In genomic region chr7:16913806-16914452, GRCm38 (mm10) we compare ENCODE assay signal across 8 mouse cellular contexts. TPM values are rescaled to one million over a fixed set of nuclear protein-coding genes. Genes with fewer than 3 reads are reported as not detected.
DNase-seq lines count a peak whose midpoint lies in the region; ATAC-seq and TF ChIP-seq lines count a peak whose summit lies in the region.

No protein-coding gene starts in this region.

- TF ChIP-seq CTCF in heart, adult 2 months (IDR thresholded peaks at IDR 0.05): peak; percentile 99

- peak; percentile 74 to 83 for DNase-seq in heart, adult 2 months
- no peak for DNase-seq in heart, postnatal 25 days (ENCODE audit: low spot score)
- peak; percentile 66 for DNase-seq in c-Kit-positive CD71-positive TER-119-positive erythroid progenitor cells, embryonic 14.5 days (ENCODE audit: low spot score)
- DNase-seq in left cerebral cortex, postnatal 10 days (ENCODE audit: extremely low spot score in 1 of 2, low spot score in 2 of 2): peak; percentile 59 to 80
- peak; percentile 71 for DNase-seq in right cerebral cortex, postnatal 4 days

- WGBS in heart, adult 2 months: 33% methylated on average over 10 of the region's 10 CpGs
- 41% methylated on average over 10 of the region's 10 CpGs for WGBS in forebrain, embryonic 12.5 days
- 40% methylated on average over 10 of the region's 10 CpGs for WGBS in hindbrain, embryonic 12.5 days

- H3K4me3 ChIP-seq in heart, adult 2 months: no peak overlapping the region
- no peak overlapping the region for H3K4me3 ChIP-seq in forebrain, embryonic 12.5 days (replicated peaks)
- H3K4me3 ChIP-seq in hindbrain, embryonic 12.5 days: no peak overlapping the region
- H3K4me3 ChIP-seq in megakaryocyte, embryonic 14.5 days (replicated peaks): peak overlapping the region; percentile 62

- no peak overlapping the region for H3K9ac ChIP-seq in heart, adult 2 months (ENCODE audit: low read depth, low read length)
- no peak overlapping the region for H3K9ac ChIP-seq in forebrain, embryonic 12.5 days
- no peak overlapping the region for H3K9ac ChIP-seq in hindbrain, embryonic 12.5 days

- H3K79me2 ChIP-seq in heart, adult 2 months (replicated peaks; ENCODE audit: control insufficient read depth, insufficient read depth, low read length): no peaks in the 10 kb centered on the region

- intact Hi-C loops in heart, adult 2 months (cut with DNase I): loop anchor here (1.0 kb wide), 2 partner anchors 19 to 170 kb away; no protein-coding TSS in a partner anchor
- intact Hi-C loops in heart, postnatal 25 days (cut with DNase I): loop anchor here (2.0 kb wide), 1 partner anchor 41 kb away; no protein-coding TSS in a partner anchor
- intact Hi-C loops in left cerebral cortex, postnatal 10 days (cut with DNase I): loop anchor here (10.0 kb wide), 1 partner anchor 59 kb away; no protein-coding TSS in a partner anchor

- H3K27ac ChIP-seq in heart, adult 2 months: no peak overlapping the region; the same call in 1 of the 2 replicates
- H3K27ac ChIP-seq in forebrain, embryonic 12.5 days: no peak overlapping the region
- H3K27ac ChIP-seq in hindbrain, embryonic 12.5 days: no peak overlapping the region

- H3K36me3 ChIP-seq in heart, adult 2 months (ENCODE audit: control insufficient read depth, insufficient read depth, low read length): no peaks in the 10 kb centered on the region
- H3K36me3 ChIP-seq in forebrain, embryonic 12.5 days (replicated peaks): peaks cover 49% of the 10 kb centered on the region
- H3K36me3 ChIP-seq in hindbrain, embryonic 12.5 days: peaks cover 51% of the 10 kb centered on the region
- H3K36me3 ChIP-seq in megakaryocyte, embryonic 14.5 days (replicated peaks; ENCODE audit: low read length): peaks cover 98% of the 10 kb centered on the region

- peak; percentile 72 for ATAC-seq in forebrain, embryonic 12.5 days (ENCODE audit: low FRiP score)
- peak; percentile 49 for ATAC-seq in hindbrain, embryonic 12.5 days (ENCODE audit: low FRiP score)

- H3K27me3 ChIP-seq in heart, adult 2 months (ENCODE audit: control insufficient read depth, insufficient read depth, low read length): no peaks in the 10 kb centered on the region
- H3K27me3 ChIP-seq in forebrain, embryonic 12.5 days: no peaks in the 10 kb centered on the region
- H3K27me3 ChIP-seq in hindbrain, embryonic 12.5 days: peaks cover 4% of the 10 kb centered on the region; the same call in 1 of the 2 replicates
- no peaks in the 10 kb centered on the region for H3K27me3 ChIP-seq in megakaryocyte, embryonic 14.5 days (replicated peaks)

- H3K4me2 ChIP-seq in forebrain, embryonic 12.5 days: no peak overlapping the region
- no peak overlapping the region for H3K4me2 ChIP-seq in hindbrain, embryonic 12.5 days (replicated peaks)

- no peak for TF ChIP-seq POLR2A in heart, adult 2 months (IDR thresholded peaks at IDR 0.05; ENCODE audit: insufficient read depth, low read depth, low read length)

- H3K9me3 ChIP-seq in forebrain, embryonic 12.5 days: no peaks in the 10 kb centered on the region
- no peaks in the 10 kb centered on the region for H3K9me3 ChIP-seq in hindbrain, embryonic 12.5 days (replicated peaks)
- H3K9me3 ChIP-seq in megakaryocyte, embryonic 14.5 days: no peaks in the 10 kb centered on the region

- peaks cover 5% of the 10 kb centered on the region for H3K4me1 ChIP-seq in heart, adult 2 months (ENCODE audit: control insufficient read depth, insufficient read depth, low read length)
- H3K4me1 ChIP-seq in forebrain, embryonic 12.5 days: peaks cover 2% of the 10 kb centered on the region; the same call in 1 of the 2 replicates
- H3K4me1 ChIP-seq in hindbrain, embryonic 12.5 days: peaks cover 37% of the 10 kb centered on the region
- peaks cover 88% of the 10 kb centered on the region for H3K4me1 ChIP-seq in megakaryocyte, embryonic 14.5 days

- peak; percentile 78; the same call in 1 of the 2 replicates for TF ChIP-seq EP300 in heart, adult 2 months (IDR thresholded peaks at IDR 0.05; ENCODE audit: insufficient read depth, low read depth, low read length)

RNA-seq across cellular contexts. Expression of gene Ptgir, which starts 7.6 kb away (rescaled TPM):
- 1 to 10 TPM; 1.9 to 2.9 TPM for total RNA-seq in heart, adult 2 months (2021)
- polyA plus RNA-seq in heart, adult 2 months (2012; rRNA removed): 5.2 and 7.4 TPM in 2 replicates
- total RNA-seq in heart, postnatal 25 days (2021): 1 to 10 TPM; 2.1 to 3.1 TPM
- polyA plus RNA-seq in forebrain, embryonic 12.5 days (2016; fragmentation: Nextera tagmentation; extraction: Ambion mirVana): 0.24 and 0.51 TPM in 2 replicates
- 1.6 and 2.1 TPM in 2 replicates for polyA plus RNA-seq in hindbrain, embryonic 12.5 days (2016; fragmentation: Nextera tagmentation; extraction: Ambion mirVana)
- total RNA-seq in left cerebral cortex, postnatal 10 days (2021): under 1 TPM in 1 of 2 experiments, not detected in 1; 0.17 TPM
- 56.9 and 66.7 TPM in 2 replicates for polyA plus RNA-seq in megakaryocyte, embryonic 14.5 days (2012; ENCODE audit: insufficient read depth, low replicate concordance)

RNA-seq across cellular contexts. Expression of gene Calm3, which starts 10.0 kb away (rescaled TPM):
- total RNA-seq in heart, adult 2 months (2021): 100 to 1,000 TPM; 168 to 175 TPM
- polyA plus RNA-seq in heart, adult 2 months (2012; rRNA removed): 163 and 206 TPM in 2 replicates
- total RNA-seq in heart, postnatal 25 days (2021): 100 to 1,000 TPM; 196 to 203 TPM
- 227 and 234 TPM in 2 replicates for polyA plus RNA-seq in forebrain, embryonic 12.5 days (2016; fragmentation: Nextera tagmentation; extraction: Ambion mirVana)
- 185 and 210 TPM in 2 replicates for polyA plus RNA-seq in hindbrain, embryonic 12.5 days (2016; fragmentation: Nextera tagmentation; extraction: Ambion mirVana)
- 1,000 to 10,000 TPM; 2,071 to 2,081 TPM for total RNA-seq in left cerebral cortex, postnatal 10 days (2021)
- polyA plus RNA-seq in megakaryocyte, embryonic 14.5 days (2012; ENCODE audit: insufficient read depth, low replicate concordance): 823 and 866 TPM in 2 replicates

RNA-seq across cellular contexts. Expression of gene Gng8, which starts 22.3 kb away (rescaled TPM):
- 1 to 10 TPM in 1 of 2 experiments, under 1 TPM in 1; 0.47 to 1.6 TPM for total RNA-seq in heart, adult 2 months (2021)
- 7.4 and 13.1 TPM in 2 replicates for polyA plus RNA-seq in heart, adult 2 months (2012; rRNA removed)
- total RNA-seq in heart, postnatal 25 days (2021): under 1 TPM; 0.45 to 0.86 TPM
- 14.7 and 16.4 TPM in 2 replicates for polyA plus RNA-seq in forebrain, embryonic 12.5 days (2016; fragmentation: Nextera tagmentation; extraction: Ambion mirVana)
- polyA plus RNA-seq in hindbrain, embryonic 12.5 days (2016; fragmentation: Nextera tagmentation; extraction: Ambion mirVana): 12.1 and 13.6 TPM in 2 replicates
- total RNA-seq in left cerebral cortex, postnatal 10 days (2021): under 1 TPM; 0.73 to 0.81 TPM
- not detected in 2 replicates for polyA plus RNA-seq in megakaryocyte, embryonic 14.5 days (2012; ENCODE audit: insufficient read depth, low replicate concordance)

RNA-seq across cellular contexts. Expression of gene Pnmal2, which starts 30.6 kb away (rescaled TPM):
- total RNA-seq in heart, adult 2 months (2021): 1 to 10 TPM; 3.8 to 4.1 TPM
- polyA plus RNA-seq in heart, adult 2 months (2012; rRNA removed): 3.5 and 4.4 TPM in 2 replicates
- 1 to 10 TPM; 3.7 to 4.1 TPM for total RNA-seq in heart, postnatal 25 days (2021)
- 52.6 and 53.3 TPM in 2 replicates for polyA plus RNA-seq in forebrain, embryonic 12.5 days (2016; fragmentation: Nextera tagmentation; extraction: Ambion mirVana)
- 55.6 and 60.3 TPM in 2 replicates for polyA plus RNA-seq in hindbrain, embryonic 12.5 days (2016; fragmentation: Nextera tagmentation; extraction: Ambion mirVana)
- total RNA-seq in left cerebral cortex, postnatal 10 days (2021): 100 to 1,000 TPM; 210 to 223 TPM
- polyA plus RNA-seq in megakaryocyte, embryonic 14.5 days (2012; ENCODE audit: insufficient read depth, low replicate concordance): not detected in 2 replicates

RNA-seq across cellular contexts. Expression of gene Dact3, which starts 38.8 kb away (rescaled TPM):
- total RNA-seq in heart, adult 2 months (2021): 10 to 100 TPM in 1 of 2 experiments, 1 to 10 TPM in 1; 8.6 to 12.1 TPM
- 19.6 and 20.0 TPM in 2 replicates for polyA plus RNA-seq in heart, adult 2 months (2012; rRNA removed)
- 10 to 100 TPM; 15.2 to 17.4 TPM for total RNA-seq in heart, postnatal 25 days (2021)
- polyA plus RNA-seq in forebrain, embryonic 12.5 days (2016; fragmentation: Nextera tagmentation; extraction: Ambion mirVana): 2.6 and 3.2 TPM in 2 replicates
- polyA plus RNA-seq in hindbrain, embryonic 12.5 days (2016; fragmentation: Nextera tagmentation; extraction: Ambion mirVana): 9.0 and 10.4 TPM in 2 replicates
- total RNA-seq in left cerebral cortex, postnatal 10 days (2021): 100 to 1,000 TPM; 103 TPM
- 3.3 and 10.9 TPM in 2 replicates for polyA plus RNA-seq in megakaryocyte, embryonic 14.5 days (2012; ENCODE audit: insufficient read depth, low replicate concordance)
